Mouse (Mus musculus) bone marrow, adult 2 months (tissue): ENCODE measurements around the gene Gm5108.

Source experiments
- CTCF ChIP-seq: fragments of 200-500 bp; IDR thresholded peaks from 2 replicates; pipeline ENCODE4 v1.5.1; 2011; ENCODE audit warnings: low read length, control low read depth; ENCODE audit not compliant: control insufficient read depth, insufficient read depth
- POLR2A ChIP-seq: fragments of 200-500 bp; IDR thresholded peaks from 2 replicates; pipeline ENCODE4 v1.6.1; 2011; ENCODE audit warnings: low read depth, mild to moderate bottlenecking, control low read depth, low read length, borderline replicate concordance; ENCODE audit not compliant: control insufficient read depth

GRCm38 (mm10) chr5:68020870-68021269 lies 79.4 kb downstream of the Gm5108 start:
- TF ChIP-seq CTCF = no peak
- no peak for TF ChIP-seq POLR2A
